Mouse (Mus musculus) embryonic fibroblast, embryonic 13.5 days (primary cell): ENCODE data around the gene Coa3.

Source experiments
- CTCF ChIP-seq: IDR thresholded peaks from 2 replicates; pipeline ENCODE4 v1.5.1; 2011; ENCODE audit warnings: mild to moderate bottlenecking, control low read depth, low read length, moderate library complexity, borderline replicate concordance; ENCODE audit not compliant: insufficient read depth
- POLR2A ChIP-seq: IDR thresholded peaks from 2 replicates; pipeline ENCODE4 v1.6.1; 2011; ENCODE audit warnings: low read depth, mild to moderate bottlenecking, control low read depth, low read length, moderate library complexity

DNA sequence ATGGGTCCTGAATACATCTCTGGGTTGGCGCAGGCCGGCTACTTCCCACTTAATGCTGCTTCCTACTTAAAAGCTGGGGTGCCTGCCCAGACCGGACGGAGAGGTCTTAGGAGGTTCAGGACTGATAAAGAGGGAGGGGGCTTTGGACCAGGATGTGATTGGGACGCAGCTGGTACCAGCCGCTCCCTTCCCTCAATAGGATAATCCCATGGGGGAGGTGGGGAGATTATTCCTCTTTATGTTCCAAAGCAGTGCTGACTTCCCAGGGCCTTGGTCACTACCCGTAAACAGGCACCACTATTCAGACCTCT lies 32.3 kb downstream of the Coa3 start:
- TF ChIP-seq CTCF (no peak), POLR2A (no peak)
